Mouse (Mus musculus) cerebellum, adult 11-12 months (tissue): ENCODE results near the gene Aldh1a7.
A peak's percentile ranks its signal among the peaks of the same experiment; 100 is the strongest.
"Not testable (repeated sequence)": the region's sequence is repeated elsewhere in the genome, so short reads cannot be mapped to it uniquely, and the experiment has no call there.

Source experiments
- DNase-seq: peaks from one replicate; pipeline ENCODE4 v3.0.0; 2022

The Aldh1a7 gene

DNA sequence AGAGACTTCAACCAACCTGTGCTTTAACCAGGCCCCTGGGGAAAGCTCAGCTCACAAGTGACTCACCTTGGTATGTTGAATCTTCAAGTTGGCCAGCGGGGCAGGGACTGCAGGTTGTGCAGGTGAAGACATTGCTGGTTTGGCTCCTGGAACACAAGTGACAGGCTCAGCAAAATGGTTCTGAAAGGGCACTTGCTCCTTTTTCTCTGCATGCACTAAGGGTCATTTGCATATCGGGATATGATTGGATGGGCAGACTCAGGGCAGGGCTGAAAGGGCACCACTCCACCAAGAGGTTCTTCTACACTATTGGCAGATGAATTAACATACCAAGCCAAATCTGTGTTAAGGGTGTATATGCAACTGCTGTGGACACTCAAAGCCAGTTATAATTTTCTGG lies at the start of gene Aldh1a7:
Gene Aldh1a7 (minus strand): TSS at position 182 of the 400 bp plus-strand sequence.
- DNase-seq, result no peak

DNA sequence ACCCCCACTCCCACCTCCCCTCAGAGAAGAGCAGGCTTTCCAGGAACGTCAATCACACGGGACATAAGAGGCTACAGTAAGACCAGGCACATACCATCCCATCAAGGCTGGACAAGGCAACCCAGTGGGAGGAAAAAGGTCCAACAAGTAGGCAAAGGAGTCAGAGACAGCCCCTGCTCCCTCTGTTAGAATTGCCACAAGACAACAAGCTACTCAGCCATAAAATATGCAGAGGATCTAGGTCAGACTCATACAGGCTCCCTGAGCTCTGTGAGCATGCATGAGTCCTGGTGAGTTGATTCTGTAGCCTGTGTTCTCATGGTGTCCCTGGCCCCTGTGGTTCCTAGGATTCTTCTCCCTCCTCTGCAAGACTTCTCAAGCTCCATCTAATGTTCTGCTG lies 48.3 kb upstream of the Aldh1a7 start:
- DNase-seq, result no peak

DNA sequence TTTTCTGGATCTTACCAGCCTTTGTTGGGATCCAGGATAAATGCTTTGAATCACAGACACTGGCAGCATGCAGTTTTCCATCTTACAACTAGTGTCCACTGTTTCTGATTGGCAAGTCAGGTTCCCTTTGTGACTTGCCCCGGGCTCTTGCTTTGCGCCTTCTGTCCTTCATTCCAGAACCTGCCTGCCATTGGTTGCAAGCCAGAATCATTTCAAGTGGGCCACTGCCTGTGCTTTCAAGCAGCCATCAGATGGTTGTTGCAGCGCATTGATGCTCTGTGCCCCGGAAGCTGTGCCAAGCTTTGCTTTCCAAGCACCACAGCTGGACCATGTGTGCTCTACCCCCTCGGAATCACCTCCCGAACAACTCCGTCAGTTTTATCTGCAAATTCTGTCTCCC lies 46.6 kb upstream of the Aldh1a7 start:
- peak; percentile 6 for DNase-seq

DNA sequence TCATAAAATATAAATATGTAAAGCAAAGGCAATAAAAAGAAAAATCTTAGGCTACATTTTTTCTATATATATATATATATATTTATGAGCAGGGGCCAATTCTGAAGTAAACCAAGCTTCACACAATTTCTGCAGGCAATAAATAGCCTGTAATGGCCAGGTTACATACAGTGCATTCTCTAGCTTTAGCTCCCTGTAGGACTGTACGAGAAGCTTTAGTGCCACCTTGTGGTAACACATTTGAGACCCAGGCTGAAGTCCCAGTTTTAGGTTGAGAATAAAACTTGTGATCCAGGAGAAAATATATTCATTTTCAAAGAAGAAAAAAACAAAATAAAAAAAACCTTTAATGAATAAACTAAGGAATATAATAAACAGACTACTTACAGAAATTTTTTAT lies 36.9 kb upstream of the Aldh1a7 start:
- DNase-seq, result no peak

DNA sequence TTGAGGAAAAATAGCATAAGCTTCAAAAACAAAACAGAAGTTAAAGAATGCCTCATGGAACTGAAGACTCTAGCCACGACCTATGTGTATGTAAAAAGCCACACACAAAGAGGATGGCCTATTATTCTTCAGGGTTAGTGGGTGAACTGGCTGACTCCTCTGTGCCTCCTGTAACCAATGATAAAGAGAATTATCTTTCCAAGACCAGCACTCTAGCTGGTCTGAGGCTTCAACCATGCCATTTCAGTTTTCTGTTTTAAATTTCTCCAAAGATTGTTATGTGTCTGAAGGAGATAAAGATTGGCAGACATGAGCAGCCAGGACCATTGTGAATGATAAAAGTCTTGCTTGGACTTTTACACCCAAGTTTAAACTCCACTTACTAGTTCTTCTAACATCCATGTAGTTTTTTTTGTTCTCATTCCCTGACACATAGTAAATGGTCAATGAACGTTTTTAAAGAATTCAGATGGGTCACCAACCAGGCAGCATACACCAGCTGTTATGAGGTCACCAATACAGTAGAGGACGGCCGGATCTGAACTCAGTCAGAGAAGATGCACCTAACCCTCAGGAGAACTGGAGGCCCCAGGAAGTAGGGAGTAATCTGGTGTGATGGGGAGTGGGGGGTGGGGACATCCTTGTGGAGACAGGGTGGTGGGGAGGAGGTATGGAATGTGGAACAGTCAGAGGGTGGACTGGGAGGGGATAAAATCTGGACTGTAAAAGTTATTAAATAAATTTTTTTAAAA lies 34.5 kb upstream of the Aldh1a7 start:
- no peak for DNase-seq

DNA sequence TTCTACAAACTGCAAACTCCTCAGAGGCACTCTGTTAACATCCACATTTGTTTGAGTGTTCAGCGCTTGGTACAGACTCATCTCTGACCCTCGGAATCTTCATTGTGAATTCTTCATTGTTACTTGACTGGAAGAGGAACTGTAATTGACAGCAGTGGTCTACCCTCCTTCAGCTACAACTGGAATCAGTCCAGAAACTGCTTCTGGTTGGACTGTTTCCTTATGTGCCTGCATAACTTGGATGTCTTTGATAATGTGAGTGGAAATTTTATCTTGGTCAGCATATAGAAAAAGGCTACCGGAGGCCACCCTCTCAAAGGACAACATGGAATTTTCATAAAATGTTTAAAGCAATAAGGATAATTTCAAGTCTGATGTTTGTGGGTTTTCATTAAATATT lies 33.8 kb upstream of the Aldh1a7 start:
- DNase-seq, result no peak

DNA sequence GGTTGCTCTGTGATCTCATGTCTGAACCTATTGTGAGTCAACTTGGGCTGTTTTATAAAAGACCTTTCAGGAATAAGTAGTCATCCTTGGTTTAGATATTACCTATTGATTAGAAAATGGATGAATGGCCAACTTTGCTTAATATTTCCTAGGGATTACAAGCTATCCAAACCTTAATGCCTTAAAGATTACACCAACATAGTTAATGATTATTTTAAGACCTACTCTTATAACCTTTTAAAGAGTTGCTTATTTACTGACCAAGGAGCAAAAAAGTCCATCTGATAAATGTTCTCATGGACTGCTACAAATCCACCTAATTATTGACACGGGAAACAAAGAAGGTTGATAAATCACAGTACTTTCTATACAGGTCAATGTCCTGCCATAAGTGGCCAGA lies 17.3 kb upstream of the Aldh1a7 start:
- DNase-seq, result no peak

DNA sequence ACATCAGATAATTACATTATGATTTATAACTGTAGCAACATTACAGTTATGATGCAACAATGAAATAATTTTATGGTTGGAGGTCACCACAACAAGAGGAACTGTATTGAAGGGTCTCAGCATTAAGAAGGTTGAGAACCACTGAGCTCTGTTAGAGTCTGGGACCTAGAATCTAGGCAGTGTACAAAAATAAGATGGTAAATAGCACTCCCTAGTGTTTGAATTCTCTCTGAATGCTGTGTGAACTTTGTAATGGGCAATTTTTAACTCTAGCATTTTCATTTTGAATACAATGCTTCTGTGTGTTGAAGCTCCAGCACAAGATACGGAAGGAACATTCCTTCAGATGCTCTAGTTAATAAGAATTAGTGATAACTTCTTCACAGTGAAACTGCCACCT lies 916 bp upstream of the Aldh1a7 start:
- DNase-seq, result no peak

DNA sequence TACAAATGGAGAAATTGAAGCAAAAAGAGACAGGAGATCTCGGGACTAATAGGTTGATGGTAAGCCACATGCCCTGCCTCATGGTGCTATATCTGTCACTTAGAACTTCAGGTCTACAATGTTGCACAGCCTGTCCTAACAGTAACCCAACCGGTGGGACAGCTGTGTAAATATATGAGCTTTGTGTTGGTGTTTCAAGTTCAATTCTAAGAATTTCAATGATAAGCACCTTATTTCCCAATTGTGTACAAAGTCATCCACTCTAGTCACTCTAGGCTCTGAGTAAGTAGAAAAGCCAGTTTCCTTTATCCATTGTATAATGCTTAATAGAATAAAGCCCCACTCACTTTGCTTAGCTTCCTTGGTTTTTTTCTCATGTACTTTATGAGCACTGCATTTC lies 4.4 kb downstream of the Aldh1a7 start:
- no peak for DNase-seq

DNA sequence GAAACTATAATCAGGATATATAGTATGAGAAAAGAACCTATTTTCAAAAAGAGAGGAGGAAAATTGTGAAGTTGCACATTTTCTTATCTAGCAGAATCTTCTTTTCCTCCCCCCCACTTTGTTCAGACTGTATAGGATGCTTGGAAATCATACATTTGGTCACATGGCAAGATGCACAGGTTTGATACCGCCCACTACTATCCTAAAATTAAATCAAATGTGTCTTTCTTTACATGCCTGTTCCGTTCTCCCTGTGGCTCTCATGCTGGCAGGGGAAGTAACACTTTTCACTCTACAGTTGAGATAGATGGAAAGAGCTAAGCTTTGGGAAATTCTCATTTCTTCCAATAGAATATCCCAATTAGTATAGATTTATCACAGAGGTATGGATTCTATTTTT lies 7.1 kb downstream of the Aldh1a7 start:
- no peak for DNase-seq

DNA sequence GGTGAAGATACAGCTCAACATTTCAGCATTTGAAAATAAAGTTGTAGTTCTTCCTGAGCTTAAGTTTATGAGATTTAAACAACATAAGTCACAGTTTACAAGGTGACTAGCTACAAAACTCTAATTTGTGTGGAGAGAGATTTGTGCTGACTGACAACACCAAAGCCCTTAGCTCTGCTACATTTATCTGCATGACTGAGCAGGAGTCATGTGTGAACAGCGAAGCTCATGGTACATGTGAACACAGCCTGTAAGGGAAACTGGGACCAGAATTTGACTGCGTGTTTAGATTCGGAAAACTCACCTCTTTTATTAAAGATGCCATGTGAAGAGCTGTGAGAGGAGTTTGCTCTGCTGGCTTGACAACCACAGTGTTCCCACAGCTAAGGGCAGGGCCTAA lies 11.7 kb downstream of the Aldh1a7 start:
- DNase-seq, result no peak

DNA sequence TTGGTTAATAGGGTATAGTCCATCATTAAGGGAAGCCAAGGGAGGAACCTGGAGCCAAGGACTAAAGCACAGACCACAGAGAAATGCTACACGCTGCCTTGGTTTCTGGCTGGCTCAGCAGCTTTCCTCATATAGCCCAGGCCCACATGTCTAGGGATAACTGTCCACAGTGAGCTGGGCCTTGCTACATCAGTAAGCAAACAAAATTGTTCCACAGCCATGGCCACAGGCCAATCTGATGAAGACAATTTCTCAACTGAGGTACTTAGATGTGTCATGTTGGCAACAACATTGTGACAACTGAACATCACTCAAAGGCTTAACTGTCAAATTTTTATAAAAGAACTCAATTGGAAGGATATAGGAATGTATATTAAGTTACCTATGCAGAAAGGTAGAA lies 12.3 kb downstream of the Aldh1a7 start:
- DNase-seq, result no peak

DNA sequence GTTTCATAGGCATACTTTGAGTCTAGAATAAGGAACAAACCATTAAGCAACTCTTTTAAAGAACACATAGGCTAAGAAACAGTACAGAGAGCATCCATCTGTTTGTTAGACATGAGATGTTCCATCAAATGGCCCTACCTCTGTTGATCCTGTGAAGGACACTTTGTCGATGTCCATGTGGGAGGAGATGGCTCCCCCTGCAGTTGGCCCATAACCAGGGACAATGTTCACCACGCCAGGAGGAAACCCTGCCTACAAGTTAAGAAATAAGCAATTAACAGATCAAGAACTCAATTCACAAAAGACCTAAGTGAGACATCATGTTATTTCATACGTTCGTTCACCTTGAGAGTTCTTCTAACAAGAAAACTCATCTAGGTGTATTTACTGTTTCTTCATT lies 12.8 kb downstream of the Aldh1a7 start:
- no peak for DNase-seq

DNA sequence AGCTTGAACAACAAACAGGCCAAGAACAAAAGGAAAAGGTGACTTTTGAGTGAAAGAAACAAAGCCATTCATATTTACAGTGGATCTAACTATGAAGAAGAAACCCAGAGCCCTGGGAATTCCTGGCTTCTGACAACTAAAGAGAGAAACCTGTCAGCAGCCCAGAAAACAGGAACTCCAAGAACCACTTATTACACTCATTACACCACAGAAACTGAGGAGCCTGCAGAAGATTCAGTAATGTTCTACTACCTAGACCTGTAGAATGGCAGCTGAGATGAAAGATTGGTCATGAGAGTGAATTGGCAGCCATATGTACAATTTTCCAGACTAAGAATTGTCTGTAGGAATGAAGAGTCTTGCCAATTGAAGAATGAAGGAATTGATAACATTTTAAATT lies 20.2 kb downstream of the Aldh1a7 start:
- no peak for DNase-seq

DNA sequence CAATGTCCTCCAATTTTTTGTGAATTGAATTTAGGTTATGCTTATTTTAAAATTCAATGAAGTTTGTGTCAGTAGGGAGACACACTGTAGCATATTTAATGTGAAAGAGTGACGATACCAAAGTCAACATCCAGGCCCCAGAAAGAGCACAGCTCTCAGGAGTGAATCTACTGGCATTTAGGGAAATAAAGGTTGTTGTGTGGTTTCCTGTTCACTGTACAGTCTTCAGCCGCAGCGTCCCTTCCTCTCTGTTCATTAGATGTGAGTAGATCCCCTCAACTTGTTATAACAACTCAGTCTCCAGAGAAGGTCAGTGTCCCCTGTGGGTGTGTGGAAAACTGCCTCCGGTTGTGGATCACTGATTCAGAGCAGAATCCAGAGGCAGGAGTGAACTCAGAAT lies 20.6 kb downstream of the Aldh1a7 start:
- DNase-seq, result no peak

DNA sequence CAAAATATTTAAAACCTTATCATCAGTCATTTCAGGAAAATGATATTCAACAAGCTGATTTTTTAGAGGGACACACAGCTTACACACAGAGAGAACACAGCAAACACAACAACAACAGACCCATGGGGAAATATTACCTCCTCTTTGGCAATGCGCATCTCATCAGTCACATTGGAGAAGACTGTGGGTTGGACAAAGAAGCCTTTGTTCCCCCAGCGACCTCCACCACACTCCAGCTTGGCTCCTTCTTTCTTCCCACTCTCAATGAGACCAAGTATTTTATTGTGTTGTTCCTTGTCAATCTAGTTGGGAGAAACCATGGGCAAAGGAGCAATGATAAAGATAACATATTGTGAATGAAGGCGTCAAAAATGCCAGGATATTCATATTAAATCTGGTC lies 25.3 kb downstream of the Aldh1a7 start:
- DNase-seq, result no peak

DNA sequence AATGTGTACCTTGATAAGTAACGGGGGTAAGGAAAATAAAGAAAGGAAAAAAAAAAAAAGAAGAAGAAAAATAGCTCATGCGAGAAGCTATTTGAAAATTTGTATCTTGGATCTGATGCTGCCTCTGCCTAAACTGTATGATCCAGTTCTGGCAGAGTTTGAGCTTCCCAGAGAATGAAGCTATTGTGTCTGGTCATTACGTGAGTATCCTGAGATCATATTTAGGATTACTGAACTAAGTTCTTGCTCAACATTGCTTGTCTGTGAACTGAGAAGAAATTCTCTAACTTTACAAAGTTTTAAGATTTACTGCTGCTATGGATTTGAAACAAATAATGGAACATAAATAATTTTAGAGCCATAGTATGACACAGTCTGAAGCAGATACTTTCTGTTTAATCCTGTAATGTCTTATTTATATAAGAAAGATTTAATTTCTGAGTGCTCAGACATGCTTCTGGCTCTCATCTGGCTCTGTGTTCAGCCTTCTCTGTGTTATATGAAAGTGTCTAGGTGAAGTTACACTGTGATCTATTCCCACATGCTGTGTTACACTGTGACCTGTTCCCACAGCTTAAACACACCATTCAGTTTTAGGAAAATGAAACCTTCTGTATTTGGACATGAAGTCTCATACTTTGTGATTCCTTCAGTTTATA lies 49.5 kb downstream of the Aldh1a7 start:
- no peak for DNase-seq

DNA sequence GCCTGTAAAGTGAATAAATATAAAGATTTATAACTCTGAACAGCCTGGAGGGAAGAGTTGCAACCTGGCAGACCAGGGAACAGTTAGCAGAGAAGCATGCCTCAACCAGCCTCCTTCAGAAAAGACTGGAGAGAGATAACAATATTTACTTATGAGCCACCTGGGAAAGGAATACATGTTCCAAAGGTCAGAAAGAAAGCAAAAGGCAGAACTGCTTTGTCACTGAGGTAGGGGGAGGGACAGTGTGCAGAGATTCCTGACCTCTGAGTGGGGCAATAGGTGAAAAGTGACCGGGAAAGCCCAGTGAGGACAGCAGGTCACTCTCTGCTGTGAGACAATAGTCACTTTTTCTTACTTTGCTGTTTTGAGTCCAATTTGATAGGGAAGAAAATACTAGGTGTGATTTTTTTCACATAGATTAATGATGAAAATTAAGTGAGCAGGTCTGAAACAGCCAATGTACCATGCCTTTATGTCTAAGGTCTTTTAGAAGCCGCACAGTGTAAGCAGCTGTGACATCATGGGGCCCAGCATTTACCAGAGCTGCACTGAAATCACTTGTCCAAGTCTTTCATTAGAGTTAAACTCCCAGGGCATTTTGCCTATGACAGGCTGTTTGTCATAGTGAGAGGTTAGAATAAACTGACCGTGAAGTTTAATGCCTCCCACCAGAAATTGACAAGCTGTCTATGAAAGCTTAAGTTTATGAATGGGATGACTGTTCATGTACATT lies 73.1 kb downstream of the Aldh1a7 start:
- DNase-seq, result no peak

DNA sequence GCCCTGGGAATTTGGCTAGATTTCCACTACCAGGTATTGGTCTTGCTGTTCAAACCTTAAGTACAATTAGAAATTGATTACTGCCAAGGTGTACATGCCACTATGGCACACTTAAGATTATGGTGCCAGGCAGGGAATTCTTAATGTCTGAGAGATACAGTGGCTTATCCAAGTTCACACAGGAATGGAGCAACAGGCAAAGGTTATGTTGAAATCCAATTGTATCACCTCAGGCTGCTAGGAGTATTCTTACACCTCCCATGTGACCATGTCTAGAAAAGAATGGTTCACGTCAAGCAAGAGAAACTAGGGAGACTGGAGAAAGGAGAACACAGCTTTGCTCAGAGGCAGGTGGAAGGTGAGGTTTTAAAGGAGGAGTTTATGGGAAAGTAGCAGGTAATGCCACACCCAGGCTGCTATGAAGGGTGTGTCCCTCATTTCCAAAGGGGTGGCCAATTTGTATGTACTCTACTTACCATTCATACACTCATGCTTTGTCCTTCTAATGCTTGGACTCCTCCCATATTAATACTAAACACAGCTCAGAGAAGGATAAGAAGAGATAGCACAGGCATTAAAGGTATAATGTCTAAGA lies 74.2 kb downstream of the Aldh1a7 start:
- DNase-seq, result no peak

DNA sequence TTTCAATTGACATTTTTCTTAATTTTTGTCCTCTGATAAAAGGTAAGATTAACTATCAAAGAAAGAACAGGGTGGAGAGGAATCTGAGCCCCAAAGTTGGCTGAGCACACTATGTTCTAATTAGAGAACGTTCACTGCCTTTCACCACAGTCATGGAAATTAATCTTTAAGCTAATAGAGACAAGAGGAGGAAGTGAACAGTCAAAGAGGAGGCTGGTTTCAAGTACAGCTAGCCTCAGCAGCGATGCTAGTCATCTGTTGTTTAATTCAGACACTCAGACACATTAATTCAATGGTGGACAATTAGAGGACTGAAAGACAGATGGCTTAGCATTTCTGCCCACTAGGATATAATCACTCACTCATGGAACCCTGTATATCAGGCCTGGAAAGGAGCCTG lies 77.4 kb downstream of the Aldh1a7 start:
- no peak for DNase-seq

DNA sequence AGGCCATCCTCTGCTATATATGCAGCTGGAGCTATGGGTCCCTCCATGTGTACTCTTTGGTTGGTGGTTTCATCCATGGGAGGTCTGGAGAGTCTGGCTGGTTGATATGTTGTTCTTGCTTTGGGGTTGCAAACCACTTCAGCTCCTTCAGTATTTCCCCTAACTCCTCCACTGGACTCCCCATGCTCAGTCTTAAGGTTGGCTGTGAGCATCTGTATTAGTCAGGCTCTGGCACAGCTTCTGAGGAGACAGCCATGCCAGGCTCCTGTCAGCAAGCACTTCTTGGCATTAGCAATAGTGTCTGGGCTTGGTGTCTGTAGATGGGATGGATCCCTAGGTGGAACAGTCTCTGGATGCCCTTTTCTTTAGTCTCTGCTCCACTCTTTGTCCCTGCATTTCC lies 79.9 kb downstream of the Aldh1a7 start:
- DNase-seq, result not testable (repeated sequence)

DNA sequence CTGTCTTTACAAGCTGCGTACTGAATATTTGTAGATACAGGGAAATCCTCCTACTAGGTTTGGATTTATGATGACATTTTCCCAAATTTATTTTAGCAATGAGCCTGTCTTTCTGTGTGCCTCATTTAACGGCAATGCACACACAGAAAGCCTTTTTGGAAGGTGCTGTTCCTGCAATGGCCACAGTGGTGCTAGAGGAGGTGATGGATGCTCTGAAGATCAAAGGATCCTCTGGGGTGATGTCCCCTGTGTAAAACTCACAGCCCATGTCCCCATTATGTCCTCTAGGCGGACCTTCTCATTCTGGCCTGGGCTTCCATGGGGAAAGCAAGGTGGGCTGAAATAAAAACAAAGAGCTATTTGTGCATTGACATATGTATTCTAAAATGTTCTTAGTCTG lies 83.0 kb downstream of the Aldh1a7 start:
- DNase-seq, result no peak
